Mouse (Mus musculus): ENCODE results near the gene Ttc12.

Ttc12 gene

GRCm38 (mm10) chr9:49485892-49486311, at the start of gene Ttc12:
Ttc12 (minus strand) TSS chr9:49486225.
- peak; percentile 22 for DNase-seq (ENCODE audit: low spot score)

GRCm38 (mm10) chr9:49534958-49535357, 48.9 kb upstream of the Ttc12 start:
- no peak for DNase-seq (ENCODE audit: low spot score)

GRCm38 (mm10) chr9:49533912-49534491, 48.0 kb upstream of the Ttc12 start:
- DNase-seq (ENCODE audit: low spot score): no peak

DNA sequence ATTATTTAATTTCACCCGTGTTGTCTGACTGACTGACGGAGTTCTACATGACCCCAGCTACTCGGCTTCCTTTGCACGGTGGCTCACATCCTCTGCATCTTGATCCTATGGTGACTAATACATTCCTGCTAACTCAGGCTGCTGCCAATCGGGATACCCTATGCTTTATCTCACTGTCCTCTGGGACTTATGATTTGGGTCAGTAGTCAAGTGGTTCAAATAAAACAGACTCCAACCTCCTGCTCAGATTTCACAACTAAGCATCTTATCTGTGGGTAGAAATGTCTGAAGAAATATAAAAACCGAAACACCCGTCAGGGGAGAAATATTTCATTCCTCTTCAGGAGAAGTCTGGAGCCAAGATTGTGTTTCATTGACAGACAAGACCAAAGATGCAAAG, 47.4 kb upstream of the Ttc12 start:
- DNase-seq (ENCODE audit: low spot score): no peak

- no peak for DNase-seq (ENCODE audit: low spot score)
These were observed 45.8 kb upstream of the Ttc12 start for GRCm38 (mm10) chr9:49531833-49532232.

- no peak for DNase-seq (ENCODE audit: low spot score)
These were observed 45.2 kb upstream of the Ttc12 start for GRCm38 (mm10) chr9:49531257-49531656.

DNA sequence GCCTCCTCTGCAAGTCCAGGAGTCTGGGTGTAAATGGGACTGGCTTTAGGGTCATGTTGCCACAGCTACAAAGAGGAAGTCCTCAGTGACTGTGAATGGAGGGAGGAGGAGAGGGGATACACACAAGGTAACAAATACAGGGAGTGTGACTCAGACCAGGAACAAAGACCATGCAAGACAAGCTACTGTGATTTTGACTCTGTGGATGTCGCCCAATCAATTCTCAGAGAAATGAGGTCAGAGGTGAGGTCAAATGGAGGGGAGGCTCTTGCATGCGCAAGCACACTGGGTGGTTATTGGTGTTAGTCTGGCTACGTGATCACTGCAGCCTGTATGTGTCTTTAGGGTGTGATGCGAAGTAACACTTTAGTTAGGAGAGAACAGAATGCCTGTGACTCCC, 44.7 kb upstream of the Ttc12 start:
- no peak for DNase-seq (ENCODE audit: low spot score)

DNA sequence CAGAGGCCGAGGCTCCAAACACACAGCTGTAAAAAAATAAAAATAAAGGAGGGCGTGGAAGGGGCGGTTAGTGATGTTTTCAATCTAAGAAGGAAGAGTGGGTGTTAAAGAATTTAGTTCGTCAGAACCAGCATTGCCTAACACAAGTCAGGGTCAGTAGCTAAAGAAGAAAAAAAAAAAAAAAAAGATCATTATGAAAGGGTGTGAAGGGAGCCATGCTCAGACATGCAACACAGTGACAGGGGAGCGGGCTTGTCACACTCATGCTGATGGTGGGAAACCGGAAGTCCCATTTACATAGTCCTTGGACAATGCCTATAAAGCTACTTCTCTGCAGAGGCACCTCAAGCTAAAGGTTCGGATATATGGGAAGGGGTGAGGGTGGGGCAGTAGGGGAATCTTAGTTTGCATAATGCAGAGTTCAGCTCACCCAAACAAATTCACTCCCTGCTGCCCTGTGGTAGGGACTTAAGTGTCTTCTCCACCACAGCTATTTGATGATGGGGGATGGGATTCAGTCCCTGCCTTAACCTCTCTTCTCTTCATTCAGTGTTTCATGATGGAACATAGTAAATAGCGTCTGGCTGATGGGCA, 43.4 kb upstream of the Ttc12 start:
- no peak for DNase-seq (ENCODE audit: low spot score)

- DNase-seq (ENCODE audit: low spot score): no peak
These were observed 42.9 kb upstream of the Ttc12 start for GRCm38 (mm10) chr9:49528943-49529342.

DNA sequence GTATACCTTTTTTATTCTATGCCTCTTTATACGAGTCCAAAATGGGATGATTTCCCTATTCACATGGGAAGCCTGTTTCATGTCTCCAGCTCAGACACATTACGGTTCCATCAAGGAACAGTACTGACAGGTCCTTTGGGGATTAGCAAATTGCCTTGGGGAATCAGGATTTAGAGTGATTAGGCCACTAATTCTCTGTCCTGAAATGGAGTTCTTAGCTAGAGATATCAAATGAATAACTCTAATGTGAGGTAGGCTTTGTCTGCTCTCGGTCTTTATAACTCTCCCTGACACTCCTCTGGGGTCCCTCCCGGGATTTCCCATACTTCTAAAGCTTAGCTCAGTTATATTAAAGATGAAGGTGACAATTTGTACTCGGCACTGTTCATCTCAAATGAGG, 42.0 kb upstream of the Ttc12 start:
- no peak for DNase-seq (ENCODE audit: low spot score)

DNA sequence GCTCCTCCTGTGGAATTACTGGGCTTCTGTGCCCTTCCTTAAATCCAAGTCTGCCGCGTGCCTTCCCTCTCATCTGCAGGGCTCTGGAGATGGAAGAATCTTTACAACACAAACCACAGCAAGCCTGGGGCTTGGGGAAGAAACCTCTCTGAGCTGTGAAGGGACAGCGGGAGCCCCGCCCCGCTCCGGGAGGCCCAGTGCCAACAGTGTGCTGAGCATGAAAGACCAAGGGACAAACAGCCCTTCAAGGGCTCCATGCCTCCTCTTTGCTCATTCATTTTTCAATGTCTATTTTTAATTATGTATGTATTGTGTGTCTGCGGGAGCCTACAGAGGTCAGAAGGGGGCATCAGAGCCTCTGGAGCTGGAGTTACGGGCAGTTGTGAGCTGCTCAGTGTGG, 41.3 kb upstream of the Ttc12 start:
- no peak for DNase-seq (ENCODE audit: low spot score)

- no peak for DNase-seq (ENCODE audit: low spot score)
These were observed 38.7 kb upstream of the Ttc12 start for GRCm38 (mm10) chr9:49524721-49525120.

GRCm38 (mm10) chr9:49523881-49524280, 37.9 kb upstream of the Ttc12 start:
- no peak for DNase-seq (ENCODE audit: low spot score)

DNA sequence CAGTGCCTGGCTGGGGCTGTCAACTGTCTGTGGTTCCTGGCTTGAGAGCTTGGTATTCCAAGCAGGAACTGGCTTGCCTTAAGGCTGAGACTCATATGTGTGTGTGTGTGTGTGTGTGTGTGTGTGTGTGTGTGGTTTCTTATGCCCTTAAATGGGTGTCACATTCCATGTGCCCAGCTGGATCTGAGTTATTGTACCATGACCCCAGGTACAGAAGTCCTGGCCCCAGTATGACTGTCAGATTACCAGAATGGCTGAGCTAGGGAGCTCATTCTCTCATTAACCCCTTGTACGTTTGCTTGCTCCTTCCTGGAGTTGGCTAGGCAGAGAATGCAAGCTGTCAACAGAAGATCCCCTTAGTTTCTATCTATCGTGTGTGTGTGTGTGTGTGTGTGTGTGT, 28.3 kb upstream of the Ttc12 start:
- DNase-seq (ENCODE audit: low spot score): no peak

GRCm38 (mm10) chr9:49510666-49511065, 24.6 kb upstream of the Ttc12 start:
- DNase-seq (ENCODE audit: low spot score): no peak

DNA sequence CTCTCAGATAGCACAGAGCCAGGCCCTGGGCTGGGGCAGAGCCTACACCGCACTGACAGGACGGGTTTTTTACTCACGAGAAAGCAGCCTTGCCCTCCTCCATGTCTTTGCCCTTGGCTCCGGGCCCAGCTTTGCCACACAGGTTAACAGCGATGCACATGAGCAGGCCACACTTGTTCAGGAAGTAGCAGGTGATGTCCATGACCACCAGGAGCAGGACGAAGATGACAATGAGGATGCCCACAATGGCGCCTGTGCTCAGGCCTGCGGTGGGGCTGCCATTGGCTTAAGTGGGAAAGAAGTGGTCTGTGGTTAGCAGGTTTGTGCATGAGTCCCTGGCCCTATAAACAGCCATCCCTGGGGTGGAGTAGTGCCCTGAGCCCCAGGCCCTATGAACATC, 23.6 kb upstream of the Ttc12 start:
- DNase-seq (ENCODE audit: low spot score): no peak

- DNase-seq (ENCODE audit: low spot score): no peak
These were observed 23.1 kb upstream of the Ttc12 start for GRCm38 (mm10) chr9:49509094-49509493.

- no peak for DNase-seq (ENCODE audit: low spot score)
These were observed 22.0 kb upstream of the Ttc12 start for GRCm38 (mm10) chr9:49507829-49508585.

DNA sequence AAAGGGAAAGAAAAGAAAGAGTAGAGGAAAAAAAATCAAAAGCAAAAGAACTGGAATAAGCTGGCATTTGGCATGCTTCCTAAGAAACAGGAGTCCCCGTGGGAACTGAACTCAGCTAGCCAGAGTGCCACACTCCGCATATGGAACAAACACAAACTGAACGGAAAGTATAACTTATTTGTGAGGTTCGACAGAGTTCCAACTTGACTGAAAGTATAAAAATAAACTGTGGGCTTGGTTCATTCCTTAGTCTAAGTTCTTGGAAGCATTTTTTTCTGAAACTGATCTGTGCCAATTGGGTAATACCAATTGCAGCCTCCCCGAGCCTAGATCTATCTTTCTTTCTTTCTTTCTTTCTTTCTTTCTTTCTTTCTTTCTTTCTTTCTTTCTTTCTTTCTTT, 18.6 kb upstream of the Ttc12 start:
- no peak for DNase-seq (ENCODE audit: low spot score)

DNA sequence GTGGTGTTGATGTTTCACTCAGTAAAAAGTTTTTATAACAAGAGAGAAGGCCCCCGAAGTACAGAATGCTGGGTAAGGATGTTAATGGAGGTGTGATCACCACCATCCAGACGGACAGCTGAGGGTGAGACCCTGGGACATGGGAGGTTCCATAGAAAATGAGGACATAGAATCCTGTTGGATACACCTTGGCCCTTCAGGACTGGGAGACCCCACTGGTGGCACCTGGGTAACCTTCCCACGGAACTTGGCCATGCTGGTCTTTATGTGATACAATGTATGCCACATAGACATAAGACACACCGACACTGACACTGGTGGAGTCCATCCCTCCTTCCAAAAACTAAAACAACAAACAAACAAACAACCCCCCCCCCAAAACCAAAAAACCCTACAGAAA, 16.2 kb upstream of the Ttc12 start:
- no peak for DNase-seq (ENCODE audit: low spot score)

GRCm38 (mm10) chr9:49499878-49500277, 13.9 kb upstream of the Ttc12 start:
- DNase-seq (ENCODE audit: low spot score): no peak

DNA sequence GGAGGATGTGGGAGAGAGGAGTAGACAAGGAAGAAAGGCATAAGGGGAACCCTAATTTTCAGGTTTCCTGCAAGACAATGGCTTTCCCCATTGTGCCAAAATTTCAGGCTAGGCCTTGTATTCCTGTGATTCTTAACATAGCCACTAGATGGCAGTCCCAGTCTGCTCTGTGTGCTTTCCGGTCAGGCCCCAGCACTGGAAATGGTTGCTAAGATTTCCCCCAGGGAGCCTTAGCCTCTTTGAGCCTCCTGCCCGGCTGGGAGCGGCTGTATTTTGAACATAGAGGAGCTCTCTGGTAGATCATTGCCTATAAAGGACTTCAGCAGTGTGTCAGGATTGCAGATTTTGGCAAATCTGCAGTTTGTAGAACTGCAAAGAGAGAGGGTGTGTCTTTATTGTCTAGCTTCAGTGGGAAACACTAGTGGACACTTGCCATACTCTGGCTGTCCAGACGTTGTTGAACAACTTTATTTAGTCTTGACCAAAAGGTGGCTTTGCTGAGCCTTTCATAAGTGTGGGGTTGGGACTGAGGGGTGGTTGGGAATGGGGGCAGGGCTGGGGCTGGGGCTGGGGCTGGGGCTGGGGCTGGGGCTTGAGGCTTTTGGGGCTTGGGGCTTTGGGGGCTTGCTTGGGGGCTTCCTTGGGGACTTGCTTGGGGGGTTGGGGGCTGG, 8.1 kb upstream of the Ttc12 start:
- peak; percentile 22 for DNase-seq (ENCODE audit: low spot score)

- no peak for DNase-seq (ENCODE audit: low spot score)
These were observed 4.6 kb upstream of the Ttc12 start for GRCm38 (mm10) chr9:49490609-49491008.

Data from c-Kit-positive CD71-positive TER-119-positive erythroid progenitor cells, embryonic 14.5 days (primary cell).